Mouse (Mus musculus) limb, embryonic 14.5 days (tissue): ENCODE data around the gene Pcbp2. TPM values are rescaled to one million over a fixed set of nuclear protein-coding genes. Genes with fewer than 3 reads are reported as not detected.

Source experiments
- ATAC-seq: fragments of 200-750 bp; cut with Nextera tagmentation; 2 replicates; pipeline ENCODE4 v1.8.0; 2017; ENCODE audit warnings: low read depth, moderate number of reproducible peaks, moderate TSS enrichment; ENCODE audit not compliant: low FRiP score
- DNase-seq: peaks from one replicate; pipeline ENCODE4 v3.0.0-alpha.2; 2015; ENCODE audit warnings: low spot score
- H3K27ac ChIP-seq: fragments of 300-500 bp; sonication (generic); replicated peaks from 2 replicates; pipeline ENCODE4 v1.5.1; 2014; ENCODE audit warnings: low read depth, mild to moderate bottlenecking, low read length, moderate library complexity, mixed read lengths
- H3K27me3 ChIP-seq: fragments of 300-500 bp; sonication (generic); 2 replicates; pipeline ENCODE4 v1.6.1; 2014; ENCODE audit warnings: low read length, mixed read lengths; ENCODE audit not compliant: control insufficient read depth, insufficient read depth
- H3K36me3 ChIP-seq: fragments of 300-500 bp; sonication (generic); 2 replicates; pipeline ENCODE4 v1.6.1; 2014; ENCODE audit warnings: mild to moderate bottlenecking, low read length, moderate library complexity, mixed read lengths; ENCODE audit not compliant: control insufficient read depth, insufficient read depth
- H3K4me1 ChIP-seq: fragments of 300-500 bp; sonication (generic); 2 replicates; pipeline ENCODE4 v1.6.1; 2014; ENCODE audit warnings: antibody characterized with exemption, low read length, mixed read lengths; ENCODE audit not compliant: control insufficient read depth, insufficient read depth
- H3K4me2 ChIP-seq: fragments of 300-500 bp; sonication (generic); replicated peaks from 2 replicates; pipeline ENCODE4 v1.6.1; 2014; ENCODE audit warnings: low read depth, mild to moderate bottlenecking, low read length, moderate library complexity; ENCODE audit not compliant: severe bottlenecking
- H3K4me3 ChIP-seq: fragments of 300-500 bp; sonication (generic); replicated peaks from 2 replicates; pipeline ENCODE4 v1.5.1; 2014; ENCODE audit warnings: low read length
- H3K9ac ChIP-seq: fragments of 300-500 bp; sonication (generic); 2 replicates; pipeline ENCODE4 v1.6.1; 2014; ENCODE audit warnings: mild to moderate bottlenecking, low read depth, low read length, moderate library complexity; ENCODE audit not compliant: severe bottlenecking
- H3K9me3 ChIP-seq: fragments of 300-500 bp; sonication (generic); 2 replicates; pipeline ENCODE4 v1.6.1; 2016; ENCODE audit warnings: low read length; ENCODE audit not compliant: control insufficient read depth
- POLR2A ChIP-seq: fragments of 200-500 bp; IDR thresholded peaks from 2 replicates; pipeline ENCODE4 v1.8.0; 2012; ENCODE audit warnings: inconsistent platforms, mild to moderate bottlenecking, moderate library complexity, borderline replicate concordance; ENCODE audit not compliant: insufficient read depth, insufficient read length; ENCODE audit errors: extremely low read depth
- WGBS: fragments of 180-500 bp; shearing (Covaris S2); extraction: QIAGEN DNeasy Blood & Tissue Kit; methylation state at CpG from one replicate; pipeline ENCODE4 v1.1.7; 2014; 5-methylcytosine and 5-hydroxymethylcytosine counted together
- polyA plus RNA-seq, 2 experiments: library from polyadenylated mRNA; depleted of rRNA in 1 of 2; stranded (reverse) in 1 of 2; unstranded in 1 of 2; fragments of >200 nt; fragmentation: Nextera tagmentation in 1 of 2; extraction: Ambion mirVana in 1 of 2; gene quantifications; 2 replicates each; pipeline versions ENCODE4 v1.2.1 to v1.2.3; 2012 to 2014

Pcbp2 gene
- polyA plus RNA-seq, 2 experiments: 324 to 814 TPM

DNA sequence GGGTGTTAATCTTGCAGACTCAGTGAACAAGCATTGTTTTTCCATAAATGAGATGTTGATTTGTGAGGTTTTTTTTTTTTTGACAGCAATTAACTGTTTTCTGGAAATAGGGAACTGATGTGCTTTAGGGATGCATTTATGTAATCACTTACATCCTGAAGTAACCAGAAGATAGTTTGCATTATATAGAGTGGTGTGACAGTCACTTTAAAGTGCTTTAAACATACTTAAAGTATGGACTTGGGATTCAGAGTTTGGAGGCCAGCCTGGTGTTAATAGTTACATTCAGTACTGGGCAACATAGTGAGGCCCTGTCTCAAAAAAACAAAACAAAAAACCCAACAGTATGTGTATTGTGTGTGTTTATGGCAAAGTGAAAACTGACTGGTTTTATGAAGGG, 1.4 kb downstream of the Pcbp2 start:
- no peak for DNase-seq
- no peaks in the 10 kb centered on the region for H3K9me3 ChIP-seq
- no peak overlapping the region for H3K27ac ChIP-seq
- H3K4me1 ChIP-seq: peaks cover 7% of the 10 kb centered on the region; the same call in 1 of the 2 replicates
- H3K4me3 ChIP-seq: peak overlapping the region; percentile 84
- peak overlapping the region; percentile 94 for H3K9ac ChIP-seq
- no peaks in the 10 kb centered on the region for H3K27me3 ChIP-seq
- no peak for ATAC-seq
- H3K36me3 ChIP-seq: peaks cover 34% of the 10 kb centered on the region
- H3K4me2 ChIP-seq: peak overlapping the region; percentile 52
- TF ChIP-seq POLR2A: no peak

GRCm38 (mm10) chr15:102473246-102473645, 2.9 kb downstream of the Pcbp2 start:
- Histone ChIP-seq H3K27ac (no peak overlapping the region), H3K4me2 (no peak overlapping the region), H3K27me3 (no peaks in the 10 kb centered on the region), H3K4me3 (no peak overlapping the region), H3K36me3 (peaks cover 48% of the 10 kb centered on the region), H3K4me1 (peaks cover 7% of the 10 kb centered on the region; the same call in 1 of the 2 replicates), H3K9me3 (no peaks in the 10 kb centered on the region), H3K9ac (no peak overlapping the region)
- ATAC-seq (no peak), DNase-seq (no peak)
- WGBS: 80% methylated on average over 2 of the region's 2 CpGs
- TF ChIP-seq POLR2A: no peak

- H3K27ac ChIP-seq: no peak overlapping the region
- DNase-seq (no peak), ATAC-seq (no peak)
- no peaks in the 10 kb centered on the region for H3K9me3 ChIP-seq
- H3K36me3 ChIP-seq: peaks cover 59% of the 10 kb centered on the region
- H3K4me2 ChIP-seq: no peak overlapping the region
- TF ChIP-seq POLR2A: no peak
- H3K4me3 ChIP-seq: no peak overlapping the region
- WGBS: 90% methylated on average over 2 of the region's 2 CpGs
- peaks cover 7% of the 10 kb centered on the region; the same call in 1 of the 2 replicates for H3K4me1 ChIP-seq
- H3K9ac ChIP-seq: no peak overlapping the region
- no peaks in the 10 kb centered on the region for H3K27me3 ChIP-seq
These were observed 4.2 kb downstream of the Pcbp2 start for GRCm38 (mm10) chr15:102474520-102474919.

DNA sequence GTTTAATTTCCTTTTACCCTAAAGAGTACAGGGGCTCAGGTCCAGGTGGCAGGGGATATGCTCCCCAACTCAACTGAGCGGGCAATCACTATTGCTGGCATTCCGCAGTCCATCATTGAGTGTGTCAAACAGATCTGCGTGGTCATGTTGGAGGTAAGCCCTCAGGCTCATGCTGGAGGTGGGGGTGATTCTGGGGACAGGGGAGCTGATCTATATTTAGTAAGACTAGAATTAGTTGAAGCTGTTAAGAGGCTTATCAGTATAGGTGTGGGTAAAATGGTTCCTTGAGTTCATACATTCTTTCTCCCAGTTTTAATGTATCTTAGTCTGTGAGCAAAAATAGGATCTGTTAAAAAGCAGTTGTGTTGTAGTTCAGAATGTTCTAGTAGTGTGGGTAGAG, 12.8 kb downstream of the Pcbp2 start:
- H3K9me3 ChIP-seq: no peaks in the 10 kb centered on the region
- H3K4me3 ChIP-seq: no peak overlapping the region
- H3K4me1 ChIP-seq: no peaks in the 10 kb centered on the region
- no peak overlapping the region for H3K4me2 ChIP-seq
- H3K36me3 ChIP-seq: peaks cover 90% of the 10 kb centered on the region
- no peak overlapping the region for H3K9ac ChIP-seq
- no peak overlapping the region for H3K27ac ChIP-seq
- TF ChIP-seq POLR2A: no peak
- no peak for ATAC-seq
- DNase-seq: no peak
- WGBS: 92% methylated on average over 3 of the region's 3 CpGs
- H3K27me3 ChIP-seq: no peaks in the 10 kb centered on the region

DNA sequence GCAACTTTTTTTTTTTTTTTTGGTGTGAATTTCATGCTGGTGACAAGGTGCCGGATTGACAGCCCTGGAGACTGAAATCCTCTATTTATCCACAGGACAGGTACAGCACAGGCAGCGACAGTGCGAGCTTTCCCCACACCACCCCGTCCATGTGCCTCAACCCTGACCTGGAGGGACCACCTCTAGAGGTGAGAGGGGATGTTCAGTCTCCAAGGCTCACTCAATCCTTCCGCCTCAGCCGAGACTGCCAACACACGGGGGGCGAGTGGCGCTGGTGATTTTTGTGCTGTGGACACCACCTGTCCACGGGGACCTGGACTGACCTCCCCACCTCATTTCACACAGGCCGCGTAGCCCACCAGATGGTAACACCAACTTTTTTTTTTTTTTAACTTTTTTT, 15.5 kb downstream of the Pcbp2 start:
- no peak for DNase-seq
- ATAC-seq: no peak
- H3K27ac ChIP-seq: no peak overlapping the region
- no peak for TF ChIP-seq POLR2A
- no peaks in the 10 kb centered on the region for H3K27me3 ChIP-seq
- peaks cover 93% of the 10 kb centered on the region for H3K36me3 ChIP-seq
- 92% methylated on average over 12 of the region's 12 CpGs for WGBS
- H3K4me1 ChIP-seq: no peaks in the 10 kb centered on the region
- no peak overlapping the region for H3K4me3 ChIP-seq
- no peak overlapping the region for H3K9ac ChIP-seq
- no peak overlapping the region for H3K4me2 ChIP-seq
- H3K9me3 ChIP-seq: no peaks in the 10 kb centered on the region

GRCm38 (mm10) chr15:102487664-102488063, 17.3 kb downstream of the Pcbp2 start:
- no peak overlapping the region for H3K4me3 ChIP-seq
- H3K9ac ChIP-seq: no peak overlapping the region
- TF ChIP-seq POLR2A: no peak
- peaks cover 92% of the 10 kb centered on the region for H3K36me3 ChIP-seq
- no peaks in the 10 kb centered on the region for H3K27me3 ChIP-seq
- H3K9me3 ChIP-seq: no peaks in the 10 kb centered on the region
- ATAC-seq (no peak), DNase-seq (no peak)
- no peak overlapping the region for H3K4me2 ChIP-seq
- H3K27ac ChIP-seq: no peak overlapping the region
- H3K4me1 ChIP-seq: no peaks in the 10 kb centered on the region
- WGBS: 75% methylated on average over 1 of the region's 1 CpGs
